Mouse (Mus musculus): ENCODE measurements around the gene Aimp2.

GRCm38 (mm10) chr5:143890741-143891140 is 18.9 kb downstream of the Aimp2 start:
- TF ChIP-seq CTCF (IDR thresholded peaks at IDR 0.05; ENCODE audit: borderline replicate concordance, extremely low read depth, insufficient read depth, insufficient read length): no peak
- TF ChIP-seq POLR2A (IDR thresholded peaks at IDR 0.05; ENCODE audit: borderline replicate concordance, extremely low read depth, insufficient read depth, insufficient read length, poor library complexity, severe bottlenecking): no peak

All from brain, embryonic 14.5 days (tissue).